Mouse (Mus musculus): Measurements from ENCODE around the gene Taar7b. TPM values are rescaled to one million over a fixed set of nuclear protein-coding genes. Genes with fewer than 3 reads are reported as not detected.

The Taar7b gene
- not detected for polyA plus RNA-seq (2015; fragmentation: Illumina TruSeq; extraction: RNeasy Lipid Tissue Mini Kit (QIAGEN cat#74804); ENCODE audit: insufficient read depth, low replicate concordance)

DNA sequence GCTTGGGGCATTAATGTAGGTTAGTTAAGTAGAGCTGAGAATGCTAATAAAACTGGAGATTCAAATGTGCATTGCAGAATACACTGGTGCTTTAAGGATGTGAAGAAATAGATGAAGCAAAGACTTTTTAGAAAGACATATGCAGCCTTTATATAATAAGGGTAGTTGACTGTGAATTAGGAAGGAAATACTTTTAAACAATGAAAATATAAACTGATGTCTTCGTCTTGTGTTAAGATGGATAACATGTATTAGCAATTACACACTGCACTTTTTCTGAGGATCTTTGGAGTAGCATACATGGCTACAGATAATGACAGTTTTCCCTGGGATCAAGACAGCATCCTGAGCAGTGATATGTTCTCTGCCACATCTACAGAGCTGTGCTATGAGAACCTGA is at the start of gene Taar7b:
TSS of gene Taar7b (plus strand) at position 301 of the 400 bp plus-strand sequence.

DNA sequence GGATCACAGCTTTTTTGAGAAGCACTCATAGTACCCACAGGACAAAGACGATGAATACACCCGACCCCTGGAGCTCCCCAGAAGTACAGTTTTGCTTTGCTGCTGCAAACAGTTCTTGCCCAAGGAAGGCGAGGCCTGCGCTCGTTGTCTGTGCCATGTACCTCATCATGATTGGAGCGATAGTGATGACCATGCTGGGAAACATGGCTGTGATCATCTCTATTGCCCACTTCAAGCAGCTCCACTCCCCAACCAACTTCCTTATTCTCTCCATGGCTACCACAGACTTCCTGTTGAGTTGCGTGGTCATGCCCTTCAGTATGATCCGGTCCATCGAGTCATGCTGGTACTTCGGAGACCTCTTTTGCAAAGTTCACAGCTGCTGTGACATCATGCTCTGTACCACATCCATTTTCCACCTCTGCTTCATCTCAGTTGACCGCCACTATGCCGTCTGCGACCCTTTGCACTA is 39.3 kb upstream of the Taar7b start, which contains the start of gene Taar4:
TSS of gene Taar4 (plus strand) at position 51 of the 472 bp plus-strand sequence.

DNA sequence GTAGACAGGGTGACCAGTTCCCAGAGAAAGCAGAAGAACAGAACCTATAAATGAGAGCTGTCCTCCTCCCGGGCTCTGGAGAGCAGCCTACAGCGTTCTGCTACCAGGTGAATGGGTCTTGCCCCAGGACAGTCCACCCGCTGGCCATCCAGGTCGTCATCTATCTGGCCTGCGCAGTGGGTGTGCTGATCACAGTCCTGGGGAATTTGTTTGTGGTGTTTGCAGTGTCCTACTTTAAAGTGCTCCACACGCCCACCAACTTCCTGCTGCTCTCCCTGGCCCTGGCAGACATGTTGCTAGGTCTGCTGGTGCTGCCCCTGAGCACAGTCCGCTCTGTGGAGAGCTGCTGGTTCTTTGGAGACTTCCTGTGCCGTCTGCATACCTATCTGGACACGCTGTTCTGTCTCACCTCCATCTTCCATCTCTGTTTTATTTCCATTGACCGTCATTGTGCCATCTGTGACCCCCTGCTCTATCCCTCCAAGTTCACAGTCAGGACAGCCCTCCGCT is 29.0 kb upstream of the Taar7b start, which contains the start of gene Taar5:
TSS of gene Taar5 (plus strand) at position 51 of the 510 bp plus-strand sequence.

DNA sequence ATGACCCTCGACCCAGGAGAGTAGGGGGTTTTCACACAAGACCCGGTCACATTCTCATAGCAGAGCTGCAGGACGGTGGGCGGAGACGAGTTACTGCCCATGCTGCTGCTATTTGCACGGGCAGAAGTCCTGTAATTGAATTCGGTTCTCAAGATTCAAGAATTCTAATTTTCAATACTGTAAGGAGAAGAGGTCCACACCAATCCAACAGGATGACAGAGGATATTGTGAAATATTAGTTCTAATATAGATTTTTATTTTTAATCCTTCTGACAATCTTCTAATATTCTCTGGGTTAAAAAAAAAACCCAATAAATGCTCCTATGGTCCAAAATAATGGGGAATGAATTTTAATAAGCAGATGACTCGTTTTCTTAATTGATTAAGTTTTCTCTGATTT is 14.2 kb upstream of the Taar7b start, which contains the start of gene Taar6:
TSS of gene Taar6 (minus strand) at position 101 of the 400 bp plus-strand sequence.

DNA sequence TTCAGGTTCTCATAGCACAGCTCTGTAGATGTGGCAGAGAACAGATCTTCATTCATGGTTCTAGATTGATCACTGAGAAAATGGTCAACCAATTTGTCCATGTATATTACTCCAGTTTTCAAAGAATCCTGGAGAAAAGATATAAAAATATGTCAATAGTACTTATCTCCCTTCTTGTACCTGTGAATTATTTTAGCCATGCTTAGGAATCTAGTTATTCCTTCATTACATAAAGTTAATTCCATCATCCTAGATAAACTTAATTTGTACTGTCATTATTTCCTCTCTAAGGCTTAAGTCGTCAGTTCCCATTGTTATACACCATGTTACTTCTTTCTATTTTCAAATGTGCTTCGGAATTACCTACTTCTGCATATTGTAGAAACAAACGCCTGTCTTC is 6.4 kb upstream of the Taar7b start, which contains the start of gene Taar7a:
TSS of gene Taar7a (minus strand) at position 101 of the 400 bp plus-strand sequence.

DNA sequence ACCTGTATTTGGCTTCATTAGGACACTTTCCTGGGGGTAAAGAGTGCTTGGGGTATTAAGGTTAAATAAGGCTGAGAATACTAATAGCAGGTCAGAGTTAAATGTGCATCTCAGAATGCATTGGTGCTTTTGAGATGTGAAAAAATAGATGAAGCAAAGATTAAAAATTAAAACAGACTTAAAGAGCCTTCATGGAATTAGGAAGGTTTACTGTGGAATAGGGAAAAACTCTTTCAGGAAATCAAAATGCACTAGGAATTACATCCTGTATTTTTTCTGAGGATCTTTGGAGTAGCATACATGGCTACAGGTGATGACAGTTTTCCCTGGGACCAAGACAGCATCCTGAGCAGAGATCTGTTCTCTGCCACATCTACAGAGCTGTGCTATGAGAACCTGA is 27.2 kb downstream of the Taar7b start, which contains the start of gene Taar7d:
TSS of gene Taar7d (plus strand) at position 301 of the 400 bp plus-strand sequence.

DNA sequence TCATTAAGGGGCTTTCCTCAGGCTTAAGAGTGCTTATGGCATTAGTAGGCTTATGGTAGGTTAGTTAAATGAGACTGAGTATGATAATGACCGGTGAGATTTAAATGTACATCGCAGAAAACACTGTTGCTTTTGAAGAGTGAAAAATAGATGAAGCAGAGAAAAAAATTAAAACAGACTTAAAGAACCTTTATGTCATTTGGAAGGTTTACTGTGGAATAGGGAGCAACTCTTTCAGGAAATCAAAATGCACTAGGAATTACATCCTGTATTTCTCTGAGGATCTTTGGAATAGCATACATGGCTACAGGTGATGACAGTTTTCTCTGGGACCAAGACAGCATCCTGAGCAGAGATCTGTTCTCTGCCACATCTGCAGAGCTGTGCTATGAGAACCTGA is 37.6 kb downstream of the Taar7b start, which contains the start of gene Taar7e:
TSS of gene Taar7e (plus strand) at position 301 of the 400 bp plus-strand sequence.

DNA sequence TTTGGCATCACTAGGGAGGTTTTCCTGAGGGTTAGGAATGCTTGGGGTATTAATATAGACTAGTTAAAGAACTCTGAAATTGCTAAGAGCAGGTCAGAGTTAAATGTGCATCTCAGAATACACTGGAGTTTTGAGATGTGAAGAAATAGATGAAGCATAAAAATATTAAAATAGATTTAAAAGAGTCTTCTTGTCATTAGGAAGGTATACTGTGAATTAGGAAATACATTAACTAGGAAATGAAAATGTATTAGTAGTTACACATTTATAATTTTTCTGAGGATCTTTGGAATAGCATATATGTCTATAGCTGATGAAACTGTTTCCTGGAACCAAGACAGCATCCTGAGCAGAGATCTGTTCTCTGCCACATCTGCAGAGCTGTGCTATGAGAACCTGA is 49.5 kb downstream of the Taar7b start, which contains the start of gene Taar7f:
TSS of gene Taar7f (plus strand) at position 301 of the 400 bp plus-strand sequence.

Other genes with a start within 250 kb of the Taar7b start
- gene Rps12, start 212.7 kb upstream of the Taar7b start, polyA plus RNA-seq (2015; fragmentation: Illumina TruSeq; extraction: RNeasy Lipid Tissue Mini Kit (QIAGEN cat#74804); ENCODE audit: insufficient read depth, low replicate concordance), result 3,138 TPM
- gene Slc18b1, start 203.0 kb upstream of the Taar7b start, polyA plus RNA-seq (2015; fragmentation: Illumina TruSeq; extraction: RNeasy Lipid Tissue Mini Kit (QIAGEN cat#74804); ENCODE audit: insufficient read depth, low replicate concordance), result 4.1 TPM
- gene Vnn3, start 148.5 kb upstream of the Taar7b start, polyA plus RNA-seq (2015; fragmentation: Illumina TruSeq; extraction: RNeasy Lipid Tissue Mini Kit (QIAGEN cat#74804); ENCODE audit: insufficient read depth, low replicate concordance), result 4.2 TPM
- 0.25 TPM for gene Vnn1, start 105.3 kb upstream of the Taar7b start, polyA plus RNA-seq (2015; fragmentation: Illumina TruSeq; extraction: RNeasy Lipid Tissue Mini Kit (QIAGEN cat#74804); ENCODE audit: insufficient read depth, low replicate concordance)
- not detected for gene Taar1, start 79.6 kb upstream of the Taar7b start, polyA plus RNA-seq (2015; fragmentation: Illumina TruSeq; extraction: RNeasy Lipid Tissue Mini Kit (QIAGEN cat#74804); ENCODE audit: insufficient read depth, low replicate concordance)
- not detected for gene Taar2, start 61.4 kb upstream of the Taar7b start, polyA plus RNA-seq (2015; fragmentation: Illumina TruSeq; extraction: RNeasy Lipid Tissue Mini Kit (QIAGEN cat#74804); ENCODE audit: insufficient read depth, low replicate concordance)
- not detected for gene Taar3, start 50.4 kb upstream of the Taar7b start, polyA plus RNA-seq (2015; fragmentation: Illumina TruSeq; extraction: RNeasy Lipid Tissue Mini Kit (QIAGEN cat#74804); ENCODE audit: insufficient read depth, low replicate concordance)
- gene Taar4, start 39.4 kb upstream of the Taar7b start, polyA plus RNA-seq (2015; fragmentation: Illumina TruSeq; extraction: RNeasy Lipid Tissue Mini Kit (QIAGEN cat#74804); ENCODE audit: insufficient read depth, low replicate concordance), result not detected
- gene Taar5, start 29.2 kb upstream of the Taar7b start, polyA plus RNA-seq (2015; fragmentation: Illumina TruSeq; extraction: RNeasy Lipid Tissue Mini Kit (QIAGEN cat#74804); ENCODE audit: insufficient read depth, low replicate concordance), result not detected
- gene Taar6, start 14.3 kb upstream of the Taar7b start, polyA plus RNA-seq (2015; fragmentation: Illumina TruSeq; extraction: RNeasy Lipid Tissue Mini Kit (QIAGEN cat#74804); ENCODE audit: insufficient read depth, low replicate concordance), result not detected
- gene Taar7a, start 6.5 kb upstream of the Taar7b start, polyA plus RNA-seq (2015; fragmentation: Illumina TruSeq; extraction: RNeasy Lipid Tissue Mini Kit (QIAGEN cat#74804); ENCODE audit: insufficient read depth, low replicate concordance), result not detected
- not detected for gene Taar7d, start 27.3 kb downstream of the Taar7b start, polyA plus RNA-seq (2015; fragmentation: Illumina TruSeq; extraction: RNeasy Lipid Tissue Mini Kit (QIAGEN cat#74804); ENCODE audit: insufficient read depth, low replicate concordance)
- gene Taar7e, start 37.7 kb downstream of the Taar7b start, polyA plus RNA-seq (2015; fragmentation: Illumina TruSeq; extraction: RNeasy Lipid Tissue Mini Kit (QIAGEN cat#74804); ENCODE audit: insufficient read depth, low replicate concordance), result not detected
- not detected for gene Taar7f, start 49.6 kb downstream of the Taar7b start, polyA plus RNA-seq (2015; fragmentation: Illumina TruSeq; extraction: RNeasy Lipid Tissue Mini Kit (QIAGEN cat#74804); ENCODE audit: insufficient read depth, low replicate concordance)
- not detected for gene Taar8a, start 76.6 kb downstream of the Taar7b start, polyA plus RNA-seq (2015; fragmentation: Illumina TruSeq; extraction: RNeasy Lipid Tissue Mini Kit (QIAGEN cat#74804); ENCODE audit: insufficient read depth, low replicate concordance)
- 1.4 TPM for gene Taar8b, start 92.4 kb downstream of the Taar7b start, polyA plus RNA-seq (2015; fragmentation: Illumina TruSeq; extraction: RNeasy Lipid Tissue Mini Kit (QIAGEN cat#74804); ENCODE audit: insufficient read depth, low replicate concordance)
- 0.43 TPM for gene Taar8c, start 102.0 kb downstream of the Taar7b start, polyA plus RNA-seq (2015; fragmentation: Illumina TruSeq; extraction: RNeasy Lipid Tissue Mini Kit (QIAGEN cat#74804); ENCODE audit: insufficient read depth, low replicate concordance)
- gene Taar9, start 109.6 kb downstream of the Taar7b start, polyA plus RNA-seq (2015; fragmentation: Illumina TruSeq; extraction: RNeasy Lipid Tissue Mini Kit (QIAGEN cat#74804); ENCODE audit: insufficient read depth, low replicate concordance), result 0.64 TPM
- 154 TPM for gene Stx7, start 149.4 kb downstream of the Taar7b start, polyA plus RNA-seq (2015; fragmentation: Illumina TruSeq; extraction: RNeasy Lipid Tissue Mini Kit (QIAGEN cat#74804); ENCODE audit: insufficient read depth, low replicate concordance)
- gene Moxd1, start 223.6 kb downstream of the Taar7b start, polyA plus RNA-seq (2015; fragmentation: Illumina TruSeq; extraction: RNeasy Lipid Tissue Mini Kit (QIAGEN cat#74804); ENCODE audit: insufficient read depth, low replicate concordance), result 0.11 TPM

All from spleen, adult 10 weeks (tissue).